Mouse (Mus musculus): ENCODE data around the gene P4htm.
A peak's percentile ranks its signal among the peaks of the same experiment; 100 is the strongest.

P4htm gene

GRCm38 (mm10) chr9:108577025-108577424, 20.4 kb downstream of the P4htm start:
- no peak for DNase-seq

- no peak for DNase-seq
Observed at GRCm38 (mm10) chr9:108575321-108576297, 21.9 kb downstream of the P4htm start.

- peak in 1 of 2 experiments; percentile 38 for DNase-seq
Observed at GRCm38 (mm10) chr9:108574921-108575320, 22.5 kb downstream of the P4htm start.

GRCm38 (mm10) chr9:108573774-108574690, 23.4 kb downstream of the P4htm start:
- DNase-seq: peak; percentile 75 to 84

DNA sequence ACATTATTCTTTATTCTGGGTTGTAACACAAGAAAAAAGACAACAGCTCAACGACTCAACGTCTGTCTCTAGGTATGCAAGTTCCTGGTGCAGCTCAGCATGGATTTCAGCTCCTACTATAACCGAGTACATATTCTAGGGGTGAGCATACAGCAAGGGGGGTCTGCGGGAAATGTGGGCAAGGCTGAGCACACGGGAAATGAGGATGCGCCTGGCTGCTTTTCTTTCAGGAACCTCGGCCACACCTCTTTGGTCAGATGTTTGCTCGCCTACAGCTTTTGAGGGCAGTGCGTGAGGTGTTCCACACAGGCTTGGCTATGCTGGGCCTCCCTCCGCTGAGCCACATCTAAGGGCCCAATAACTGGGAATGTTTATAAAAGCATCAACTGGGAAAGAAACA, 25.1 kb downstream of the P4htm start:
- DNase-seq: no peak

DNA sequence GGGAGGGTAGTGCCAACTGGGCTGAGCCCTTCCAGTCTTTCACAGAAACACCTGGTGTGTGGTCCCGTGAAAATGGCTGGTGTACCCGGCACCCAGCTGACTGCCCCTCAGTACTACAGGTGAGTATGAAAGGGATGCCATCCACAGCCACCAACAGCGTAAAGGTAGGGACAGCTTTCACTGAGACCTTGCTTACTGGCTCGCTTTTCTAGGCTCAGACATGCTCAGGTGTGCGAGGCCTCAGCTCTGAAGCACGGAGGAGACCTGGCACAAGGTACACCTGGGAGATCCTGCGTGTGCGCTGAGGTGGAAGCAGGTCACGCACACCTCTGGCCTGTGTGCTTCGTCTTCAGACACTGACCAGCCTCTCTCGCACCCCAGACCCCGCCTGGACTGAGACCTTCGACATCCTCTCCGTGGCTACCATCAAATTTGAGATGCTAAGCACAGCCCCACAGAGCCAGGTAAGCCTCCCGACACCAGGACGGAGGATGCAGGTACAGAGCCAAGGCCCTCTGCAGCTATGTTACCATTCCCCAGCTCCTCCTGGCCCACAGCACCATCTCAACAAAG, 26.0 kb downstream of the P4htm start:
- no peak for DNase-seq

DNA sequence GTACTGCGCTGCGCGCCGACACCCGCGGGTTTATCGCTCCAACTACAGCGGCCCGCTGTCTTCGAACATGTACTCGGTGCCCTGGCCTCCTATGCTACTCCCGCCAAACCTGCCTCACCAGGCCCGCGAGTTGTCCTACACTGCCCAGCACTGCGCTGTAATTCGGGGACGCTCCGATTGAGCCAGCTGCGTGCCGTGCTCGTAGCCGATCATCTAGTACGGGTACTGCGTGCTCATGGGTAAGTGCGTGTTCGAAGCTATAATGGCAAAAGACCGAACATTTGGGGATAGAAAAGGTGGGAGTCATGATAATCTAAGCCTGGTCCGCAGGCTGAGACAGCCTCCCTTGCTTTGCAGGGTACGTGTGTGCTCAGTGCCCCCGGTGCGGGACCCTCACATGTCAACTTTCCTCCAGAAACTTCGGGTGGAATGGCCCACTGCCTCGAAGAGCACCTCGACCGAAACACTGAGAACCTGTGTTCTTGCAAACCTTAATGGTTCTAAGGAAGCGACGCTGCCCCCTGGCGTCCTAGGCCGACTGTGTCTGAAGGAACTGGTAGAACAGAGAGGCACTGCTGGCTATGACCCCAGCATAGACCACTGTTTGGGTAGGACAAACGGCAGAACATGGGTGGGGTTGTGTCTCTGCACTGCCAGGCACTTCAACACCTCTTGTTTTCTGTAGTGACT, 27.1 kb downstream of the P4htm start:
- DNase-seq: peak; percentile 91 to 95

GRCm38 (mm10) chr9:108569381-108570206, 27.9 kb downstream of the P4htm start, which contains the start of gene Dalrd3:
TSS of gene Dalrd3 (plus strand) at chr9:108569886.
- peak; percentile 95 to 98 for DNase-seq

DNA sequence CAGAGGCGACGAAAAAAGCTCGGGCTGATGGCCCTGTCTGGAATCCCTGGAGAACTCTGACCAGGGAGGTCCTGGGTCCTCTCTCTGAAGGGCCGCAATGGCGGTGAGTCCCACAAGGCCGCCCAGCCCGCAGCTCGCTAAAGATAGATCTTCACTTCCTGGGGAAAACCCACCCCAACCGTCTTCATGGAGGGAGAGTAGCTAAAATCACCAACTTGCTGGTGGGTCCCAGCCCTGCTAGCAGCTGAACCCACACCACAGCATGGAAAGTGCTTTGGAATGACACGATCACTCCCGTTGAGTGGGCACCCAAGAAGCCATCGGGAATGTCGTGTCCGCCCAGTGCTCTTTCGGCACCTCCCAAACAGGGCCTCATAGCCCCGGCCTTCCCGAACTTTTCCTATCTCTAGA, 29.0 kb downstream of the P4htm start:
- peak in 1 of 2 experiments; percentile 46 for DNase-seq

DNA sequence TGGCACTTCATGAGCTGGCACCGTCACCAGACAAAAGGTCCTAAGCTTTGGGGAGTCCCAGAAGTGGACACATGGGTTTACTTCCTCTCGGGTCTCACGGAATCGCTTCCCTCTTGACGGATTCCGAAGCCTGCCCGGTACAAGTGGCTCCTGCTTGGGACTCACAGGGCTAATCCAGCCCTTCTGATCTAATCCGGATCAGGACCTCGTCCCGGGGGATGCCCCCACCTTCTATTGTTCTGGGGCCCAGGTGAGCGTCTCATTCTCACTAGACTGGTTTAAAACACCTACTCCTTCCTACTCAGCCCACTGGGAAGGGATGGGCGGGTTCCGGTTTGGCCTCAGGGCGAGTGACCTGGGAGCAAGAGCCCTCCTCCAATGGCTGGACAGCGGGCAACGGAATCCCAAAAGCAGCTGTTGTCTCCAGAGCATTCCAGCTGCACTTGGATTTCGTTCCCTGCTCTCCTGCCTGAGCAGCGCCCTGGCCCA, 29.5 kb downstream of the P4htm start:
- DNase-seq: peak in 1 of 2 experiments; percentile 67

GRCm38 (mm10) chr9:108566815-108567776, 30.4 kb downstream of the P4htm start, which contains the start of gene Ndufaf3:
TSS of gene Ndufaf3 (minus strand) at chr9:108567434.
- DNase-seq: peak; percentile 98

GRCm38 (mm10) chr9:108565881-108566814, 31.3 kb downstream of the P4htm start:
- peak in 1 of 2 experiments; percentile 29 for DNase-seq

DNA sequence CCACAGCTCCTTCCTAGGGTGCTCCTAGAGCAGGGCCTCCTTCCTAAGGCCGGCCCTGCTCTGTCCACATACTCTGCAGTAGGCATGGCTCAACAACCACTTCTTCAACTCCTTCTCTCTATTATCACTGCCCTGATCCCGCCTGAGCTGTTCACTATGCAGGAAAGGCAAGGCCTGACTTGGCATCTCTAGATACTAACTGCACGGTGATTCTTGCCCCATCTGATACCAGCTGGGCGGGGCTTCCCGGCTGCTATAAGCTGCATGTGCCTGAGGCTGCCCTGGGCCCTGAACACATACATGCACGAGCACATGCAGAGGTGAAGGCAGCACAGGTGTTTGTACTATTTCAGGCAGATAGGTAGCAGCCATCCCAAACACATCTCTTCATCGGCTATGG, 33.3 kb downstream of the P4htm start:
- no peak for DNase-seq

DNA sequence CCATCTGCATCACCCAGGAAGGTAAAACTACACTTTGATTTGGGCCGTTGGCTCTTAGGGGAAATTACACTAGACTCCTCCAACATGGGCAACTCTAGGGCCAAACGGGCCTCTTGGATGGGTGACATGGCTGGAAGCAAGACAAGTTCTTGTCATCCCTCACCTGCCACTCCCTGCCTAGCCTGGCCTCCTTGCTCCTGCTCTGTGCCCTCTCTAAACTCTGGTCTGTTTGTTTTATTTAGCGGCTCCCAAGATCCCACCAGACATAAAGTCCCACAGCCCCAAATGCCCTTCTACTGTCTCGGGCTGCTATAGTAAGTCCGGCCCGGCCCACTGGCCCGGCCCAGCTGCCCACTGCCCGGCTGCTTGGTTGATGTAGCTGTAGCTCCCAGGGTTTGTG, 33.8 kb downstream of the P4htm start:
- no peak for DNase-seq

DNA sequence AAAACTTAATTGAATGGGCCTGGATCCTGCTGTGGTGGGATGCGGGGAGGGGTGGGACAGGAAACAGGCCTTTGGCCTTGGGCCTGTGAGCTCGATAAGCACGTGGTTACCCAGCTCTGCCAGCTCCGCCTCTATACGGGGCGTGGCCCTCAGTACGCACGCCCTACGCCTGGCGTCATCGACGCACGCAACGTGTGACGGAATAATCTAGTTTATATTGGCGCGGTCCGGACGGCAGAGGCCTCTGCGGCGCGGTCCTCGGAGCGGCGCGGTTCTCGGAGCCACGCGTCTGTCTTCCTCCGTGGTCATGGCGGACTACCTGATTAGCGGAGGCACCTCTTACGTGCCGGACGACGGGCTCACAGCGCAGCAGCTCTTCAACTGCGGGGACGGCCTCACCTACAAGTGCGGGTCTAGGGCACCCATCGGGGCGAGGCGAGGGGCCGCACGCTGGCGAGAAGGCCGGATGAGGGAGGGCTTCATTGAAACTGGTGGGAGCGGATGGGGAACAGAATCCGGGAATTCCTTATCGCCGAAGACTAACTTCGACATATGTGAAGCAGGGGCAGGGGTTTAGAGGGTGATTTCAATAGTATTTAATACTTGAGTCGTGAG, 37.1 kb downstream of the P4htm start, which contains the start of gene Impdh2:
TSS of gene Impdh2 (plus strand) at position 60 of the 615 bp plus-strand sequence.
- DNase-seq: peak; percentile 97

DNA sequence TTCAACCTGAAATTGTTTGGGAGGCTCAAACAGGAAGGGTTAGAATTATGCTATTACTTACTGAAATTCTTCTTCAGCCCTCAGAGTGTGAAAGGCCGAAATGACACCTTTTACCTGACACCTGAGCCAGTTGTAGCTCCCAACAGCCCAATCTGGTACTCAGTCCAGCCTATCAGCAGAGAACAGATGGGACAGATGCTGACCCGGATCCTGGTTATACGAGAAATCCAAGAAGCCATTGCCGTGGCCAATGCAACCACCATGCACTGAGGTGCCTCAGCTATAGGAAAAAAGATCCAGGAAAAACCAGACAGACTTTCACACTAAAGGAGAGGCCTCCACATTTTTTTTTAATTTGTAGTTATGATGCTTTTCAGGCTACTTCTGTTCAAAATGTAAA, 38.3 kb downstream of the P4htm start:
- DNase-seq: no peak

DNA sequence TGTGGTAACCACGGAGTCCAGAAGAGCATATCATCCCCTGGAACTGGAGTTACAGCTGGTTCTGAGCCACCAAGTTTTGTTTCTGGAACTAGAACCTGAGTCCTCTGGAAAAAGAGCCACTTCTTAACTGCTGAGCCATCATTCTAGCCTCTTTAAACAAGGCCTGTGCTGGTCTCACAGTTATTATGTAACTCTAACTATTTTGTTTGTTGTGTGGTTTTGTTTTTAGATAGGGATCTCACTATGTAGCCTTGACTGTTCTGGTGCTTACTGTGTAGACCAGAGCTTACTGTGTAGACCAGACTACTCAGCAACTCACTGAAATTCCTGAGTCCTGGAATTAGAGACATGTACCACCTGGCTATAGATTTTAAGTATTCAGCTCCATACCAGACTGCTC, 50.6 kb downstream of the P4htm start:
- no peak for DNase-seq

- no peak for DNase-seq
Observed at GRCm38 (mm10) chr9:108545986-108546385, 51.5 kb downstream of the P4htm start.
